Mouse (Mus musculus) G1E (cell line): ENCODE results near the gene Il5ra.

Experiments
- CTCF ChIP-seq: IDR thresholded peaks from 2 replicates; pipeline ENCODE4 v1.5.1; 2012; ENCODE audit warnings: low read depth, low read length, inconsistent platforms, mixed read lengths
- GATA1 ChIP-seq: IDR thresholded peaks from 2 replicates; pipeline ENCODE4 v1.6.1; 2012; ENCODE audit warnings: borderline replicate concordance, low read length, inconsistent platforms, mixed read lengths
- GATA2 ChIP-seq: IDR thresholded peaks from 2 replicates; pipeline ENCODE4 v1.6.1; 2012; ENCODE audit warnings: low read depth, low read length, inconsistent platforms, borderline replicate concordance
- POLR2AphosphoS5 ChIP-seq: IDR thresholded peaks from 2 replicates; pipeline ENCODE4 v1.6.1; 2012; ENCODE audit warnings: low read depth, low read length, inconsistent platforms; ENCODE audit not compliant: insufficient replicate concordance
- TAL1 ChIP-seq: conservative IDR thresholded peaks from 2 replicates; pipeline ENCODE4 v1.6.1; 2012; ENCODE audit warnings: low read depth, low read length, inconsistent platforms, mixed read lengths

GRCm38 (mm10) chr6:106761486-106761885 is 12.6 kb upstream of the Il5ra start:
- TF ChIP-seq CTCF, result no peak
- TF ChIP-seq TAL1, result no peak
- no peak for TF ChIP-seq POLR2AphosphoS5
- TF ChIP-seq GATA1, result no peak
- TF ChIP-seq GATA2, result no peak
